Mouse (Mus musculus) limb, embryonic 13.5 days (tissue): ENCODE data around the gene Eif4a2. TPM values are rescaled to one million over a fixed set of nuclear protein-coding genes. Genes with fewer than 3 reads are reported as not detected.

Experiments
- ATAC-seq: fragments of 200-750 bp; cut with Nextera tagmentation; 2 replicates; pipeline ENCODE4 v1.8.0; 2017; ENCODE audit warnings: low read depth, moderate number of reproducible peaks, moderate TSS enrichment; ENCODE audit not compliant: low FRiP score
- H3K27ac ChIP-seq: fragments of 300-500 bp; sonication (generic); 2 replicates; pipeline ENCODE4 v1.5.1; 2015; ENCODE audit warnings: inconsistent platforms, mild to moderate bottlenecking, moderate library complexity
- H3K27me3 ChIP-seq: fragments of 300-500 bp; sonication (generic); 2 replicates; pipeline ENCODE4 v1.6.1; 2015; ENCODE audit warnings: mild to moderate bottlenecking, inconsistent platforms
- H3K36me3 ChIP-seq: fragments of 300-500 bp; sonication (generic); 2 replicates; pipeline ENCODE4 v1.6.1; 2015; ENCODE audit warnings: inconsistent platforms, mild to moderate bottlenecking, moderate library complexity
- H3K4me1 ChIP-seq: fragments of 300-500 bp; sonication (generic); 2 replicates; pipeline ENCODE4 v1.6.1; 2015; ENCODE audit warnings: inconsistent platforms
- H3K4me2 ChIP-seq: fragments of 300-500 bp; sonication (generic); replicated peaks from 2 replicates; pipeline ENCODE4 v1.6.1; 2015; ENCODE audit warnings: inconsistent platforms, mild to moderate bottlenecking, moderate library complexity
- H3K4me3 ChIP-seq: fragments of 300-500 bp; sonication (generic); 2 replicates; pipeline ENCODE4 v1.5.1; 2015; ENCODE audit warnings: moderate library complexity, mild to moderate bottlenecking, inconsistent platforms
- H3K9ac ChIP-seq: fragments of 300-500 bp; sonication (generic); 2 replicates; pipeline ENCODE4 v1.6.1; 2015; ENCODE audit warnings: mild to moderate bottlenecking, inconsistent platforms
- H3K9me3 ChIP-seq: fragments of 300-500 bp; sonication (generic); 2 replicates; pipeline ENCODE4 v1.6.1; 2016; ENCODE audit warnings: inconsistent platforms
- WGBS: fragments of 180-500 bp; shearing (Covaris S2); methylation state at CpG from one replicate; pipeline ENCODE4 v1.1.7; 2015; 5-methylcytosine and 5-hydroxymethylcytosine counted together
- polyA plus RNA-seq: library from polyadenylated mRNA; unstranded; fragments of >200 nt; fragmentation: Nextera tagmentation; extraction: Ambion mirVana; gene quantifications from 2 replicates; pipeline ENCODE4 v1.2.1, GENCODE M21; 2015

The Eif4a2 gene
- polyA plus RNA-seq, 1 experiment from 2014 or later = 265 TPM

DNA sequence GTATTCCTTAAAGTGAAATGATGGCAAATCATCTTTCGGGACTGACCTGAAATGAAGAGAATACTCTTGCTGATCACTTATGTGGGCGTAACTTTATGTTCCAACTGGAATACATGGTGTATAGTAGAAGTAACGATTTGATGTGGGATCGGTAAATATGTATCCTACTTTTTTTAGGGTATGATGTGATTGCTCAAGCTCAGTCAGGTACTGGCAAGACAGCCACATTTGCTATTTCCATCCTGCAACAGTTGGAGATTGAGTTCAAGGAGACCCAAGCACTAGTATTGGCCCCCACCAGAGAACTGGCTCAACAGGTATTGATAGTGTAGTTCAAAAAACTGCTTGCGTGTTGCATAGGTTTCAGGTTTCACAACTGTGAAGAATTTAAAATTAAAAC is 1.7 kb downstream of the Eif4a2 start:
- peaks cover 49% of the 10 kb centered on the region for H3K36me3 ChIP-seq

DNA sequence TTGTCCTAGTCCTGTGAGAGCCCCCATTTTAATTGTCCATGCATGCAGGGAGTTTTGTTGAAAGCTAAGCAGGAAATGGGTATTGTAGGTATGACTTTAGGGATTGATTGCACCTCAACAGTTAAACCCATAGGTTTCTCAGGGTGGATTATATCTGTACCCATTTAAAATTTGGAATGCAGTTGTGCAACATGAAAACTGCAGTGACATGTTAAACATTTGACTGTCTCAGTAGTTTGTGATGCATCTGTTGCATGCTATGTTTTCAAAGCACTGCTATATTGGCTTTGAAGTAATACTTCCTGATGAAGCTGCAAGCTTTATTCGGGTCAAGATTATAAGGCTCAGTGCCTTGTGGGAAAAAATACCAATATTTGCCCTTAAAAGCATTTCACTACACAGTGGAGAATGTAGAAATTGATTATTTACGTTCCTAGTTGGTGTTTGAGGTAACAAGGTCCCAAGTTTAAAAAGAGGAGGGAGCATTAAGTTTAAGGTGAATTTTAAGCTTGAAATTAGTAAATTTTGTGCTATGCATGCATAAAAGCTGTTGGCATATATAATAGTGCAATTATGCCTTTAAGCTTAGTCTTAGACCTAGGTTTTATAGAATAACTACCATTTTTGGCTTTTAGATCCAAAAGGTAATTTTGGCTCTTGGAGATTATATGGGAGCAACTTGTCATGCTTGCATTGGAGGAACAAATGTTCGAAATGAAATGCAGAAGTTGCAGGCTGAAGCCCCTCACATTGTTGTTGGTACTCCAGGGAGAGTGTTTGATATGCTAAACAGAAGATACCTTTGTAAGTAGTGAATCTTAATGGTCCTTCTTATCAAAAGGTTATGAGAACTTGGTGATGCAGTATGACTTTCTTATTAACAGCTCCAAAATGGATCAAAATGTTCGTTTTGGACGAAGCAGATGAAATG is 2.4 kb downstream of the Eif4a2 start:
- 53% methylated on average over 5 of the region's 5 CpGs for WGBS
- H3K27ac ChIP-seq = no peak overlapping the region; the same call in 1 of the 2 replicates

More for the DNA sequence above, 1.7 kb downstream of the Eif4a2 start:
- Histone ChIP-seq H3K4me2 (peak overlapping the region; percentile 83), H3K4me3 (peak overlapping the region; percentile 99), H3K9me3 (no peaks in the 10 kb centered on the region), H3K4me1 (peaks cover 31% of the 10 kb centered on the region), H3K27ac (peak overlapping the region; percentile 97), H3K27me3 (no peaks in the 10 kb centered on the region), H3K9ac (peak overlapping the region; percentile 100)
- ATAC-seq = no peak
- WGBS = 2% methylated on average over 5 of the region's 5 CpGs

DNA sequence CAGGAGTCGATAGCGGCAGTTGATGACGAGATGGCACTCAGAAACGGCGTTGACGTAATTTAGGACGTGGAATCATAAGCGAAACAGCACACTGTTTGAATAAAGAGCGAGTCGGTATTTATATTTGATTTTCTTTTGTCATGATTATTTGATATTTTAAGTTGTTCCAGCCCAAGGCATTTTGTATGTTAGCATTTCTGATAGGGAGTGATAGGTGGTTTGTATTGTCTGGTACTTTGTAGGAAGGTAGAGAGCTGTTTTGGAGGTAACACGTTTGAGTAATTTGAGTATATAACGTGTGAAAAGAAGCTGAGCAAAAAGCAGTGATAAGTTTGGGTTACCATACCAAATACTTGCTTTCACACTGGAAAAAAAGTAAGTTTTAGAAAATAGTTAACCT is 5.1 kb downstream of the Eif4a2 start:
- no peak for ATAC-seq
- peaks cover 31% of the 10 kb centered on the region for H3K4me1 ChIP-seq
- no peak overlapping the region for H3K27ac ChIP-seq
- no peak overlapping the region for H3K9ac ChIP-seq
- H3K27me3 ChIP-seq = no peaks in the 10 kb centered on the region
- 81% methylated on average over 12 of the region's 12 CpGs for WGBS
- no peak overlapping the region for H3K4me3 ChIP-seq
- peaks cover 70% of the 10 kb centered on the region for H3K36me3 ChIP-seq
- no peak overlapping the region for H3K4me2 ChIP-seq
- no peaks in the 10 kb centered on the region for H3K9me3 ChIP-seq

More for the DNA sequence above, 2.4 kb downstream of the Eif4a2 start:
- peaks cover 56% of the 10 kb centered on the region for H3K36me3 ChIP-seq
- H3K9ac ChIP-seq = peak overlapping the region; percentile 100
- H3K4me2 ChIP-seq = peak overlapping the region; percentile 83
- peaks cover 31% of the 10 kb centered on the region for H3K4me1 ChIP-seq
- H3K4me3 ChIP-seq = peak overlapping the region; percentile 99
- no peaks in the 10 kb centered on the region for H3K27me3 ChIP-seq
- no peaks in the 10 kb centered on the region for H3K9me3 ChIP-seq
- no peak for ATAC-seq

DNA sequence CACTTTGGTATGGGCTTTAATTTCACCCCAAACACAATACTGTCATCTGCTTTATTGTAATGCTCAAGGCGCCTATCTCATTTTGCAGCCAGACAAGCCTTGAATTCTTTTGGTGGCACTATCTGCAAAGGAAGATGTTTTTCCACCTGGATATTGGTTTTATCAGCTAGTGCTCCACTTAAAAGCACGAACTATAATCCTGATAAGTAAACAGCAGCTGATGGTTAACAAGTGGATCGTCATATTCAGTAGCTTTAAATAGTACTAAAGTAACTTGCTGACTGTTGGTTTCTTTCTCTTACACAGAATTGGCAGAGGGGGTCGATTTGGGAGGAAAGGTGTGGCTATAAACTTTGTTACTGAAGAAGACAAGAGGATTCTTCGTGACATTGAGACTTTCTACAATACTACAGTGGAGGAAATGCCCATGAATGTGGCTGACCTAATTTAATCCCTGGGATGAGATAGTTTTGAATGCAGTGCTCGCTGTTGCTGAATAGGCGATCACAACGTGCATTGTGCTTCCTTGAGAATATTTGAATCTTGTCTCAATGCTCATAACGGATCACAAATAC is 5.7 kb downstream of the Eif4a2 start:
- Histone ChIP-seq H3K4me2 (no peak overlapping the region), H3K4me1 (peaks cover 31% of the 10 kb centered on the region), H3K27me3 (no peaks in the 10 kb centered on the region), H3K4me3 (no peak overlapping the region), H3K9ac (no peak overlapping the region), H3K9me3 (no peaks in the 10 kb centered on the region), H3K27ac (no peak overlapping the region), H3K36me3 (peaks cover 74% of the 10 kb centered on the region)
- ATAC-seq = no peak
- WGBS = 63% methylated on average over 9 of the region's 9 CpGs

DNA sequence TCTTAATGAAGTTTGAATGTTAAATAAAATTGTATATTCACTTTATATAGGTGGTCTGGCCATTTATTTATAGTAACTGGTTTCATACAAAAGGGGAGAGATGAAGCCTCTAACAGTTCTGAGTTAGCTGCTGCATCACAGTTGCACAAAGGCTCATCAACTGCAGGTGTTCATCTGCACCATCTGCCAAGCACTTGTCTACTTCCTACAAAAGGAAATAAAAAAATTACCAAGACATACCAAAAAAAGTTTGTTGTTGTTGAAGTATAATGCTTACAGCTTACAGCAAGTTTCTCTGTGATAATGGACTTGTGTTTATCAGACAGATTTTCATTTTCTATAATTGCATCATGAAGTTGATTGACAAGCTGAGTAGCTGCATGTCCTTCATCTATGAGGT is 6.7 kb downstream of the Eif4a2 start:
- Histone ChIP-seq H3K9ac (no peak overlapping the region), H3K27ac (no peak overlapping the region), H3K4me1 (peaks cover 31% of the 10 kb centered on the region), H3K4me2 (no peak overlapping the region), H3K27me3 (no peaks in the 10 kb centered on the region), H3K4me3 (no peak overlapping the region), H3K9me3 (no peaks in the 10 kb centered on the region), H3K36me3 (peaks cover 73% of the 10 kb centered on the region)
- ATAC-seq = no peak

DNA sequence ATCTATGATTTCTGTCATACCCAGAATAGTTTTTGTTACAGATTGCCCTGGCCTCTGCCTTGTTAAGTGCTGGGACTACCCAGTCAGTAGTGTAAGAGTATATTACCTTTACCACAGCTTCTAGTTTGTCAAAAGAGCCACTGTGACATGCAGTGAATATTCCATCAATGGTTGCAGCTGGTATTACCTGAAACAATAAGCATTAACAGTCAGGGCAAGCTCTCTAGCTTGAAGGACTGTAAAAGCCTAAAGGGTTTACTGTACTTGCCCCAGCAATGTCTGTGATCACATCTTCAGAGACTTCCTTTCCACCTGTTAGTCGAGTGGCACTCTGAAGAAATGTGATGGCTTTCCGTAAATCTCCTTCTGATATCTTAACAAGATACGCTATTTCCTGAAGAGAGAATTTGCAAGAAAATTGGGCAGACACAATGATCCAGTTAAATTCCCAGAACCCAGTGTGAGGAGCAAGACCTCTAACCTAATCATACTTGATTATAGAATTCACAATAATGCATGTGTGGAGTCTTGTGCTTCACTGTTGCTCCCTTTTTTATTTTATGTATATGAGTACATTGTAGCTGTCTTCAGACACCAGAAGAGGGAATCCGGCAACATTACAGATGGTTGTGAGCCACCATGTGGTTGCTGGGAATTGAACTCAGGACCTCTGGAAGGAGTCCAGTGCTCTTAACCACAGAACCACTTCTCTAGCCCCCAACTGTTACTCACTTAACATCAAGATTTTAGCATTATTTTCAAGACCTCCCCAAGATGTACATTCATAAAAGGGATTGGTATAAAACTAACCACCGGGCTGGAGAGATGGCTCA is 7.3 kb downstream of the Eif4a2 start:
- no peak overlapping the region for H3K4me2 ChIP-seq
- H3K27ac ChIP-seq = no peak overlapping the region
- 67% methylated on average over 5 of the region's 5 CpGs for WGBS
- no peak overlapping the region for H3K9ac ChIP-seq
- no peaks in the 10 kb centered on the region for H3K9me3 ChIP-seq
- peaks cover 25% of the 10 kb centered on the region for H3K4me1 ChIP-seq
- H3K27me3 ChIP-seq = no peaks in the 10 kb centered on the region
- peak; percentile 28 for ATAC-seq
- H3K36me3 ChIP-seq = peaks cover 71% of the 10 kb centered on the region
- no peak overlapping the region for H3K4me3 ChIP-seq

DNA sequence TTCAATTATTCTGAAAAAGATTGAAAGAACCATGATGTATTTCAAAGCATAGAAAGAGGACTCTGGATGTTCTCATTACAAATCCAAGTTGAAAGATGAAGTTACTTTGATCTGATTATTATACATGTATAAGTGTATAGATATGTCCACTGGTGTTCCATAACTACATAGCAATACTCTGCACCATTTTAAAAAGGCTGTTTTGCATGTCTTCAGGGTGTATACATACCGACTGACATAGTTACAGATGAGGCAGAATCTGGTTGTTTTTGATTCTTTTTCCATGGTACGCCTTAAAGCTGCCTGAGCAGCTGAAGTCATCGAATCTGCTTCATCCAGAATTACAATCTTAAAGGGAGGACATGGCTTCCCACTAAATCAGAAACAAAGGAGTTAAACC is 8.2 kb downstream of the Eif4a2 start:
- no peak overlapping the region for H3K27ac ChIP-seq
- no peak overlapping the region for H3K9ac ChIP-seq
- no peaks in the 10 kb centered on the region for H3K9me3 ChIP-seq
- ATAC-seq = no peak
- no peak overlapping the region for H3K4me2 ChIP-seq
- H3K36me3 ChIP-seq = peaks cover 69% of the 10 kb centered on the region
- WGBS = 79% methylated on average over 3 of the region's 3 CpGs
- H3K27me3 ChIP-seq = no peaks in the 10 kb centered on the region
- peaks cover 16% of the 10 kb centered on the region for H3K4me1 ChIP-seq
- H3K4me3 ChIP-seq = no peak overlapping the region

DNA sequence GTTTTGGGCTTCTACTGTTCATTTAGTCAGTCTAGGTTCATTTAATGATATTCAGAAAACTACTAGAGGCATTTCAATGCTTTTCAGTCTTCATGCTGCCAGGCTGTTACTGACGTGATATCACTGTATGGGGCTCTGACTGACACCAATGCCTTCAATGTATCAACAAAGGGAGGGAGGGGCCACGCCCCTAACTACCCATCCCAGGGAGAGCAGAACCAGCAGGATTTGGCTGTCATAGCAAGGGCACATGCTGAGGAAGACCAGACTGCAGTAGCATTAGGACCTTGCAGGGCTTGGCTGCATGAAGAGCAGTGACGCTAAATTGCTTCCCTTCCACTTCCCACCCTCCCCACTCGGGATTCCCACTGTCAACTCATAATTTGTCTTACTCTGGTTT is 9.9 kb downstream of the Eif4a2 start:
- Histone ChIP-seq H3K36me3 (peaks cover 67% of the 10 kb centered on the region), H3K9ac (no peak overlapping the region), H3K27me3 (no peaks in the 10 kb centered on the region), H3K4me1 (0 out of 2 replicates have a peak, but pooled peaks cover 5% of the 10 kb centered on the region), H3K27ac (no peak overlapping the region), H3K4me3 (no peak overlapping the region), H3K9me3 (no peaks in the 10 kb centered on the region), H3K4me2 (no peak overlapping the region)
- WGBS = 57% methylated on average over 4 of the region's 4 CpGs
- no peak for ATAC-seq

DNA sequence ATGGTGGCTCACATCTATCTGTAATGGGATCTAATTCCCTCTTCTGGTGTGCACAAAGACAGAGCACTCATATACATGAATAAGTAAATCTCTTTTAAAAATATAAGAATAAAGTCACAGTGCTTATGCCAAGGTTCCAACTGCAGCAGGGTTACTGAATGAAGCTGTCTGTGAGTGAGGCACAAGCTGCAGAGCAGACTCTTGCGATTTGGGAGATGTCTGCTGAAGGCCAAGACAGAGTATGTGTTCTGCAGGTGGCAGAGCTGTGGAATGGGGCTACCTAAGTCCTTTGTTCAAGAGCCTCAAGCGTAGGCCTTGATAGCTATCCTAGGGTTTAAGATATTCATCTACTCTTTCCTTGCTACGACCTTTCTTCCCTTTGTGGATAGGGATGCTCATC is 15.2 kb downstream of the Eif4a2 start:
- no peak overlapping the region for H3K9ac ChIP-seq
- ATAC-seq = no peak
- H3K4me1 ChIP-seq = peaks cover 7% of the 10 kb centered on the region
- H3K9me3 ChIP-seq = no peaks in the 10 kb centered on the region
- no peaks in the 10 kb centered on the region for H3K27me3 ChIP-seq
- H3K4me2 ChIP-seq = no peak overlapping the region
- no peak overlapping the region for H3K27ac ChIP-seq
- 95% methylated on average over 3 of the region's 3 CpGs for WGBS
- no peak overlapping the region for H3K4me3 ChIP-seq
- peaks cover 52% of the 10 kb centered on the region for H3K36me3 ChIP-seq

DNA sequence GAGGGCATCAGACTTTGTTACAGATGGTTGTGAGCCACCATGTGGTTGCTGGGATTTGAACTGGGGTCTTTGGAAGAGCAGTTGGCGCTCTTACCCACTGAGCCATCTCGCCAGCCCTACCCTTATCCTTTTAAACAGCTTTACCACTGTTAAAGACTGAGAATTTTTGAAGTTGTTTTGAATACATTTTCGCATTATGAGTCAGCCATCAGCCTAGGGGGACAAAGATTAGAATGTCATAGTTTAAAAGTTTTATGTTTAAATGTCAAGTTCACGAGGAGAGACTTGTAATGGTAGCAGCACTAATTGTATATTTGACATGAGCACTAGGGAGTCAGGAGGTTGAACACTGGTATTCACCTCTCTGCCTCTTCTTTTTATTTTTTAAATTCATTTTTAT is 15.9 kb downstream of the Eif4a2 start:
- Histone ChIP-seq H3K4me3 (no peak overlapping the region), H3K4me2 (no peak overlapping the region), H3K4me1 (peaks cover 7% of the 10 kb centered on the region), H3K27ac (no peak overlapping the region), H3K9me3 (no peaks in the 10 kb centered on the region), H3K36me3 (peaks cover 47% of the 10 kb centered on the region), H3K9ac (no peak overlapping the region), H3K27me3 (no peaks in the 10 kb centered on the region)
- no peak for ATAC-seq
- 93% methylated on average over 4 of the region's 4 CpGs for WGBS

DNA sequence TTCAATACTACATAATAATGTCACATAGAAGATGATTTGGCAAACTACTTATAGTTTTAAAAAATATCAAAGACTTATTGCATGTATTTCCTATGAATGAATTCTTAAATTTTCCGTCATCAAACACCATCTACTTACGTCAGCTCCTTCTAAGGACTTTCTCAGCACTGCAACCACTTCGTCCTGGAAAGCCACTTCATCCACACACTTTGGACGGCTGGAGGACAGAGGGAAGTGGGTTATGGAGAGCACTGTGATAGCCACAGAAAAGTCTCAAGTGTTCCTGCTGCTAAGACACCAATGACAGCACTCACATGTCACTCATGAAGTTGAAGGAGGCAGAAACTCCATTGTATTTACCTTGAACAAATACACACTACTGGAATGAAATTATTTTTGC is 17.2 kb downstream of the Eif4a2 start:
- H3K4me2 ChIP-seq = no peak overlapping the region
- no peak overlapping the region for H3K27ac ChIP-seq
- H3K4me1 ChIP-seq = peaks cover 14% of the 10 kb centered on the region
- no peaks in the 10 kb centered on the region for H3K9me3 ChIP-seq
- no peak overlapping the region for H3K9ac ChIP-seq
- no peak overlapping the region for H3K4me3 ChIP-seq
- ATAC-seq = no peak
- WGBS = 92% methylated on average over 4 of the region's 4 CpGs
- H3K36me3 ChIP-seq = peaks cover 42% of the 10 kb centered on the region
- no peaks in the 10 kb centered on the region for H3K27me3 ChIP-seq

DNA sequence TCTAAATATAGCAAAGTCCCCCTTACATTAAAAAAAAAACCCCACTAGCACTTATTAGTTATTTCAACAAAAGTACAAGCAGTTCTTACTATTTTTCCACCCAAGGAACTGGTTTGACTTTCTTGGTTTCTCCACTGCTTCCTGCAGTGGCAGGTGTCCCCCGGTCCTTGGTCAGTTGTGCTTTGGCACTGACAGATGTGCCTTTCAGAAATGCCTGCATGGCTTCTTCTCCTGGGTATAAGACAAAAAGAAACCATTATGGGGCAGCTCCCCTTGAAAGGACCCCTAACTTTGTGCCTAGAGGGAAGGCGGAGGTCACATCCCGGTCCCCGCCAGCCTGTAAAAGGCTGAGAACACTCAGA is 20.0 kb downstream of the Eif4a2 start:
- peak overlapping the region; percentile 75 for H3K4me3 ChIP-seq
- H3K4me1 ChIP-seq = peaks cover 14% of the 10 kb centered on the region
- peak overlapping the region; percentile 98 for H3K27ac ChIP-seq
- WGBS = under 1% methylated on average over 4 of the region's 4 CpGs
- peak overlapping the region; percentile 86 for H3K4me2 ChIP-seq
- peak overlapping the region; percentile 89 for H3K9ac ChIP-seq
- peak; percentile 20; the same call in 1 of the 2 replicates for ATAC-seq
- H3K27me3 ChIP-seq = no peaks in the 10 kb centered on the region
- H3K9me3 ChIP-seq = no peaks in the 10 kb centered on the region
- H3K36me3 ChIP-seq = peaks cover 19% of the 10 kb centered on the region
